Mouse (Mus musculus) megakaryocyte, embryonic 14.5 days (primary cell): ENCODE data around the gene Gm21294. TPM values are rescaled to one million over a fixed set of nuclear protein-coding genes. Genes with fewer than 3 reads are reported as not detected.
"Not testable (repeated sequence)": the region's sequence is repeated elsewhere in the genome, so short reads cannot be mapped to it uniquely, and the experiment has no call there.

Experiments used
- H3K27me3 ChIP-seq: replicated peaks from 2 replicates; pipeline ENCODE3; 2012; ENCODE audit warnings: inconsistent platforms
- H3K36me3 ChIP-seq: replicated peaks from 2 replicates; pipeline ENCODE3; 2012; ENCODE audit warnings: low read length, inconsistent platforms, mixed read lengths
- H3K4me1 ChIP-seq: 2 replicates; pipeline ENCODE4 v1.6.1; 2012; ENCODE audit warnings: inconsistent platforms
- H3K4me3 ChIP-seq: replicated peaks from 2 replicates; pipeline ENCODE3; 2012; ENCODE audit warnings: moderate library complexity, mild to moderate bottlenecking, inconsistent platforms
- H3K9me3 ChIP-seq: 2 replicates; pipeline ENCODE4 v1.6.1; 2012; ENCODE audit warnings: inconsistent platforms
- polyA plus RNA-seq: library from polyadenylated mRNA; stranded (reverse); fragments of >175 nt; gene quantifications from 2 replicates; pipeline ENCODE4 v1.2.3, GENCODE M21; 2012; ENCODE audit warnings: low replicate concordance; ENCODE audit not compliant: insufficient read depth

The Gm21294 gene
- not detected in 2 replicates for polyA plus RNA-seq

DNA sequence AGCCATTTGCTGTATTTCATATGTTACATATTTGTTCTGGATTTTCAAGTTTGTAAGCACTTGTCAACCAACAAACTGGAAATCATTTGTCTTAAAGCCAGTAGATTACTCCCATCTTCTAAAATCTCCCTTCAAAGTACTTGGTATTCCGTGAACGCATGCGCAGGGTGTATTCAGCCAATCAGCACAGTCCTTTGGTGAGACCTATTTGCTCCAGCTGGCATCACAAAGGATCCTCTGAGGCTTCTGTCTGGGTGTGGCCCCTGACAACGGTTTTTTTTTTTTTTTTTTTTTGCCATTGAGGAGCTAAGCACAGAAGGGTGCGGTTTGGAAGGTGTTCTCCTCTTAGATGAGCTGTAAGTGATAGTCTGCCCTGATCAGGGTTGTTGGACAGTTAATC lies at the start of gene Gm21294:
Gene Gm21294 (plus strand): TSS at position 301 of the 400 bp plus-strand sequence.
- H3K36me3 ChIP-seq, H3K9me3 ChIP-seq, H3K4me3 ChIP-seq, H3K27me3 ChIP-seq, H3K4me1 ChIP-seq: not testable (repeated sequence)

DNA sequence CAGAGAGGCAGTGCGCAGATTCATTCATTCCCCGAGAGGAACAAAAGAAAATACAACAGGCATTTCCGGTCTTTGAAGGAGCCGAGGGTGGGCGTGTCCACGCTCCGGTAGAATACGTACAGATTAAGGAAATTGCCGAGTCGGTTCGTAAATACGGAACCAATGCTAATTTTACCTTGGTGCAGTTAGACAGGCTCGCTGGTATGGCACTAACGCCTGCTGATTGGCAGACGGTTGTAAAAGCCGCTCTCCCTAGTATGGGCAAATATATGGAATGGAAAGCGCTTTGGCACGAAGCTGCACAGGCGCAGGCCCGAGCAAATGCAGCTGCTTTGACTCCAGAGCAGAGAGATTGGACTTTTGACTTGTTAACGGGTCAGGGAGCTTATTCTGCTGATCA lies 73.6 kb downstream of the Gm21294 start:
- not testable (repeated sequence) for H3K4me1 ChIP-seq, H3K9me3 ChIP-seq, H3K27me3 ChIP-seq, H3K36me3 ChIP-seq, H3K4me3 ChIP-seq
